Mouse (Mus musculus) liver, embryonic 14.5 days (tissue): ENCODE measurements around the gene Celf2. TPM values are rescaled to one million over a fixed set of nuclear protein-coding genes. Genes with fewer than 3 reads are reported as not detected.

Experiments used
- ATAC-seq: fragments of 200-750 bp; cut with Nextera tagmentation; 2 replicates; pipeline ENCODE4 v1.8.0; 2017; ENCODE audit warnings: moderate number of reproducible peaks, mild to moderate bottlenecking, moderate library complexity; ENCODE audit not compliant: insufficient read depth
- DNase-seq, 3 experiments: peaks; one replicate each; pipeline ENCODE4 v3.0.0-alpha.2; 2012 to 2013; ENCODE audit warnings: low read depth in 3 of 3, low spot score in 3 of 3
- H3K27ac ChIP-seq: fragments of 300-500 bp; sonication (generic); 2 replicates; pipeline ENCODE4 v1.5.1; 2014; ENCODE audit warnings: moderate library complexity, mild to moderate bottlenecking, control low read depth, inconsistent platforms
- H3K27me3 ChIP-seq: fragments of 300-500 bp; sonication (generic); 2 replicates; pipeline ENCODE4 v1.6.1; 2014; ENCODE audit warnings: mild to moderate bottlenecking, low read length, moderate library complexity; ENCODE audit not compliant: control insufficient read depth, insufficient read depth
- H3K36me3 ChIP-seq: fragments of 300-500 bp; sonication (generic); replicated peaks from 2 replicates; pipeline ENCODE4 v1.6.1; 2014; ENCODE audit warnings: low read depth; ENCODE audit not compliant: control insufficient read depth, insufficient read depth
- H3K4me1 ChIP-seq, 2 experiments: fragments of 200-500 bp in 1 of 2; fragments of 300-500 bp in 1 of 2; sonication (generic) in 1 of 2; replicated peaks; 2 replicates each; pipeline ENCODE4 v1.6.1; 2012 to 2014; ENCODE audit warnings: antibody characterized with exemption in 1 of 2, inconsistent platforms in 1 of 2, low read length in 1 of 2; ENCODE audit not compliant: control insufficient read depth in 2 of 2, insufficient read depth in 2 of 2
- H3K4me2 ChIP-seq: fragments of 300-500 bp; sonication (generic); 2 replicates; pipeline ENCODE4 v1.6.1; 2014; ENCODE audit warnings: low read depth, mild to moderate bottlenecking, control low read depth, moderate library complexity
- H3K4me3 ChIP-seq, 2 experiments: fragments of 200-500 bp in 1 of 2; fragments of 300-500 bp in 1 of 2; sonication (generic) in 1 of 2; 2 replicates each; pipeline ENCODE4 v1.5.1; 2012 to 2014; ENCODE audit warnings: low read depth in 2 of 2, low read length in 2 of 2, mild to moderate bottlenecking in 2 of 2, control low read depth in 1 of 2, inconsistent platforms in 1 of 2, moderate library complexity in 1 of 2; ENCODE audit not compliant: insufficient read depth in 1 of 2
- H3K9ac ChIP-seq: fragments of 300-500 bp; sonication (generic); replicated peaks from 2 replicates; pipeline ENCODE4 v1.6.1; 2014; ENCODE audit warnings: mild to moderate bottlenecking, control low read depth, moderate library complexity
- H3K9me3 ChIP-seq: fragments of 300-500 bp; sonication (generic); 2 replicates; pipeline ENCODE4 v1.6.1; 2016; ENCODE audit warnings: low read length, mixed read lengths; ENCODE audit not compliant: control insufficient read depth
- CTCF ChIP-seq: IDR thresholded peaks from 2 replicates; pipeline ENCODE4 v1.5.1; 2016; ENCODE audit warnings: antibody characterized with exemption, low read depth, control low read depth
- EP300 ChIP-seq: IDR thresholded peaks from 2 replicates; pipeline ENCODE4 v1.6.1; 2016; ENCODE audit warnings: antibody characterized with exemption, low read depth
- WGBS: fragments of 180-500 bp; shearing (Covaris S2); extraction: QIAGEN DNeasy Blood & Tissue Kit; methylation state at CpG from one replicate; pipeline ENCODE4 v1.1.7; 2014; ENCODE audit not compliant: insufficient replicate concordance; 5-methylcytosine and 5-hydroxymethylcytosine counted together
- polyA plus RNA-seq, 2 experiments: library from polyadenylated mRNA; depleted of rRNA in 1 of 2; stranded (reverse) in 1 of 2; unstranded in 1 of 2; fragments of >200 nt; fragmentation: Nextera tagmentation in 1 of 2; extraction: Ambion mirVana in 1 of 2; gene quantifications; 2 replicates each; pipeline versions ENCODE4 v1.2.1 to v1.2.3; 2012 to 2014

Celf2 gene
- polyA plus RNA-seq, 2 experiments: 3.9 to 7.8 TPM

- no peak for TF ChIP-seq CTCF
- TF ChIP-seq EP300: no peak
- Histone ChIP-seq H3K4me3 (no peak overlapping the region), H3K9me3 (no peaks in the 10 kb centered on the region), H3K27me3 (no peaks in the 10 kb centered on the region), H3K9ac (no peak overlapping the region), H3K4me1 (no peaks in the 10 kb centered on the region), H3K27ac (no peak overlapping the region), H3K4me2 (no peak overlapping the region), H3K36me3 (no peaks in the 10 kb centered on the region)
- DNase-seq: no peak
- WGBS: 62% methylated on average over 6 of the region's 6 CpGs
- no peak for ATAC-seq
Observed at GRCm38 (mm10) chr2:6634899-6635298, 874.5 kb downstream of the Celf2 start.

- TF ChIP-seq CTCF (no peak), EP300 (no peak)
- no peak overlapping the region for H3K9ac ChIP-seq
- H3K27me3 ChIP-seq: no peaks in the 10 kb centered on the region
- ATAC-seq: no peak
- WGBS: 87% methylated on average over 1 of the region's 1 CpGs
- H3K4me2 ChIP-seq: no peak overlapping the region
- no peaks in the 10 kb centered on the region for H3K36me3 ChIP-seq
- H3K27ac ChIP-seq: no peak overlapping the region
- H3K4me1 ChIP-seq: no peaks in the 10 kb centered on the region
- no peak for DNase-seq
- H3K4me3 ChIP-seq: no peak overlapping the region
- no peaks in the 10 kb centered on the region for H3K9me3 ChIP-seq
Observed at GRCm38 (mm10) chr2:6633115-6633514, 876.2 kb downstream of the Celf2 start.

GRCm38 (mm10) chr2:6623802-6624201 lies 885.6 kb downstream of the Celf2 start:
- 46% methylated on average over 4 of the region's 4 CpGs for WGBS
- ATAC-seq (no peak), DNase-seq (no peak)
- no peaks in the 10 kb centered on the region for H3K4me1 ChIP-seq
- H3K4me2 ChIP-seq: no peak overlapping the region
- H3K4me3 ChIP-seq: no peak overlapping the region
- no peaks in the 10 kb centered on the region for H3K9me3 ChIP-seq
- H3K36me3 ChIP-seq: no peaks in the 10 kb centered on the region
- no peak overlapping the region for H3K27ac ChIP-seq
- no peaks in the 10 kb centered on the region for H3K27me3 ChIP-seq
- no peak for TF ChIP-seq EP300
- TF ChIP-seq CTCF: no peak
- H3K9ac ChIP-seq: no peak overlapping the region

GRCm38 (mm10) chr2:6622082-6622481 lies 887.3 kb downstream of the Celf2 start:
- H3K4me2 ChIP-seq: no peak overlapping the region

GRCm38 (mm10) chr2:6618856-6619255 lies 890.5 kb downstream of the Celf2 start:
- no peaks in the 10 kb centered on the region for H3K27me3 ChIP-seq
- no peak for TF ChIP-seq CTCF
- TF ChIP-seq EP300: no peak
- 75% methylated on average over 3 of the region's 3 CpGs for WGBS
- no peak overlapping the region for H3K27ac ChIP-seq
- H3K9ac ChIP-seq: no peak overlapping the region
- no peaks in the 10 kb centered on the region for H3K36me3 ChIP-seq
- H3K4me2 ChIP-seq: no peak overlapping the region
- no peaks in the 10 kb centered on the region for H3K9me3 ChIP-seq
- ATAC-seq: no peak
- H3K4me3 ChIP-seq: no peak overlapping the region
- DNase-seq: no peak
- no peaks in the 10 kb centered on the region for H3K4me1 ChIP-seq

More at GRCm38 (mm10) chr2:6622082-6622481, 887.3 kb downstream of the Celf2 start:
- TF ChIP-seq CTCF: no peak
- no peak for TF ChIP-seq EP300
- DNase-seq (no peak), ATAC-seq (no peak)
- Histone ChIP-seq H3K36me3 (no peaks in the 10 kb centered on the region), H3K9ac (no peak overlapping the region), H3K27me3 (no peaks in the 10 kb centered on the region), H3K27ac (no peak overlapping the region), H3K4me3 (no peak overlapping the region), H3K9me3 (no peaks in the 10 kb centered on the region), H3K4me1 (no peaks in the 10 kb centered on the region)
- 65% methylated on average over 5 of the region's 5 CpGs for WGBS
